Mouse (Mus musculus) thymus, adult 2 months (tissue): ENCODE data around the gene Tnfsfm13.

Experiments
- CTCF ChIP-seq: fragments of 200-500 bp; IDR thresholded peaks from 2 replicates; pipeline ENCODE4 v1.5.1; 2012; ENCODE audit warnings: mild to moderate bottlenecking, control low read depth, low read length, moderate library complexity, borderline replicate concordance; ENCODE audit not compliant: control insufficient read depth, poor library complexity, insufficient read depth; ENCODE audit errors: extremely low read depth
- POLR2A ChIP-seq: fragments of 200-500 bp; IDR thresholded peaks from 2 replicates; pipeline ENCODE4 v1.6.1; 2012; ENCODE audit warnings: mild to moderate bottlenecking, low read length, control low read depth, moderate library complexity; ENCODE audit not compliant: control insufficient read depth, poor library complexity, insufficient read depth; ENCODE audit errors: extremely low read depth

- TF ChIP-seq CTCF (no peak), POLR2A (no peak)
These were observed 3.7 kb upstream of the Tnfsfm13 start for GRCm38 (mm10) chr11:69699595-69699994.
